Mouse (Mus musculus): ENCODE data around the gene Nptx2. TPM values are rescaled to one million over a fixed set of nuclear protein-coding genes. Genes with fewer than 3 reads are reported as not detected.

Nptx2 gene
- polyA plus RNA-seq, 1 experiment from 2014 or later = 2.4 TPM

DNA sequence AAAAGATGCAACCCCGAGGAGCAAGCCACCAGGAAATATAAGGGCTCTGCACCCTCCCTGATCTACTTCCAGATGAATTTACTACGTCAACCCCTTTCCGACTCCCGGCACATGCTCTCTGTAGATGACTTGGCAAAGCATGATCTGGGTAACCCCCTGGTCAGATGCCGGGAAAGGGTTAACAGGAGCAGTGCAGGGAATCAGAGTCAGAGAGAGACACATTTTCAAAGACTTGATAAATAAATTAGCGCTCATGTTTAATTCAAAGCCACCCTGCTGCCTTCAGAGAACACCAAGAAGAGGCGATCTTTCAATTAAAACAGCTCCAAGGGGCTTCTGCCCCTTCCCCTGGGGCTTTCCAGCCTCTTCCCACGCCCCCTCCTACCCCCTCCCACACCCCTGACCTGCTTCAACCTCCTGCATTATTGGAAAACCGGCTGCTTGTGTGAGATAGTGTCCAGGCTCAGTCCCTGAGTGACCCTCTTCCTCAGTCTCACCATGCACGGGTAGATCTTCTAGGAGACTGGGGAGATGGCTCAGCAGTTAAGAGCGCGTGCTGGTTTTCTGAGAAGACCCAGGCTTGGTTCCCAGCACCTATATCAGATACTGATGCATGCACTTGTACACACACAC lies 45.7 kb downstream of the Nptx2 start:
- 11% methylated on average over 12 of the region's 12 CpGs for WGBS
- no peak overlapping the region for H3K9ac ChIP-seq (replicated peaks)
- H3K36me3 ChIP-seq = no peaks in the 10 kb centered on the region
- H3K27me3 ChIP-seq = no peaks in the 10 kb centered on the region
- peak; percentile 83 for ATAC-seq
- peaks cover 12% of the 10 kb centered on the region for H3K4me1 ChIP-seq (replicated peaks)
- H3K27ac ChIP-seq = peak overlapping the region; percentile 66
- no peak overlapping the region for H3K4me3 ChIP-seq (replicated peaks)
- peaks cover 11% of the 10 kb centered on the region; the same call in 1 of the 2 replicates for H3K9me3 ChIP-seq
- peak overlapping the region; percentile 22; the same call in 1 of the 2 replicates for H3K4me2 ChIP-seq (replicated peaks)

GRCm38 (mm10) chr5:144594796-144595195 lies 49.1 kb downstream of the Nptx2 start:
- no peak overlapping the region for H3K4me3 ChIP-seq (replicated peaks)
- peaks cover 12% of the 10 kb centered on the region for H3K4me1 ChIP-seq (replicated peaks)
- H3K9me3 ChIP-seq = peaks cover 10% of the 10 kb centered on the region; the same call in 1 of the 2 replicates
- ATAC-seq = no peak
- H3K27ac ChIP-seq = no peak overlapping the region
- H3K4me2 ChIP-seq (replicated peaks) = no peak overlapping the region
- H3K9ac ChIP-seq (replicated peaks) = no peak overlapping the region
- 90% methylated on average over 9 of the region's 9 CpGs for WGBS
- no peaks in the 10 kb centered on the region for H3K36me3 ChIP-seq
- H3K27me3 ChIP-seq = no peaks in the 10 kb centered on the region

Other genes starting within 250 kb of the Nptx2 start
- gene Baiap2l1, start 187.8 kb upstream of the Nptx2 start, polyA plus RNA-seq (2015; fragmentation: Nextera tagmentation; extraction: Ambion mirVana) = 1.5 and 1.7 TPM in 2 replicates
- 202 and 235 TPM in 2 replicates for gene Tmem130, start 215.9 kb downstream of the Nptx2 start, polyA plus RNA-seq (2015; fragmentation: Nextera tagmentation; extraction: Ambion mirVana)
- 84.6 and 94.4 TPM in 2 replicates for gene Trrap, start 221.8 kb downstream of the Nptx2 start, polyA plus RNA-seq (2015; fragmentation: Nextera tagmentation; extraction: Ambion mirVana)